Mouse (Mus musculus): ENCODE data around the gene Usp2.
A peak's percentile ranks its signal among the peaks of the same experiment; 100 is the strongest.

The Usp2 gene

GRCm38 (mm10) chr9:44125026-44125425, 58.2 kb downstream of the Usp2 start:
- no peak for DNase-seq

- DNase-seq: peak; percentile 82 to 89
Observed at GRCm38 (mm10) chr9:44125546-44126428, 59.0 kb downstream of the Usp2 start.

GRCm38 (mm10) chr9:44126746-44127145, 59.9 kb downstream of the Usp2 start:
- no peak for DNase-seq

GRCm38 (mm10) chr9:44127351-44127801, 60.6 kb downstream of the Usp2 start:
- peak; percentile 45 to 56 for DNase-seq

GRCm38 (mm10) chr9:44129633-44130032, 62.8 kb downstream of the Usp2 start:
- DNase-seq: peak; percentile 55 to 73

GRCm38 (mm10) chr9:44130034-44130433, 63.2 kb downstream of the Usp2 start:
- peak; percentile 90 to 91 for DNase-seq

- peak; percentile 53 to 59 for DNase-seq
Observed at GRCm38 (mm10) chr9:44130581-44131275, 63.9 kb downstream of the Usp2 start.

GRCm38 (mm10) chr9:44131276-44131590, 64.4 kb downstream of the Usp2 start:
- DNase-seq: no peak

- DNase-seq: no peak
Observed at GRCm38 (mm10) chr9:44132200-44132599, 65.4 kb downstream of the Usp2 start.

- peak in 1 of 2 experiments; percentile 10 for DNase-seq
Observed at GRCm38 (mm10) chr9:44133287-44133686, 66.5 kb downstream of the Usp2 start.

GRCm38 (mm10) chr9:44134101-44134850, 67.5 kb downstream of the Usp2 start, which contains the start of gene Mcam:
Gene Mcam, plus strand, starts transcription at chr9:44134469.
- peak; percentile 71 to 77 for DNase-seq

- DNase-seq: peak; percentile 49 to 61
Observed at GRCm38 (mm10) chr9:44134851-44135730, 68.3 kb downstream of the Usp2 start.

GRCm38 (mm10) chr9:44135731-44136411, 69.0 kb downstream of the Usp2 start:
- DNase-seq: peak in 1 of 2 experiments; percentile 25

GRCm38 (mm10) chr9:44137846-44138245, 71.0 kb downstream of the Usp2 start:
- peak in 1 of 2 experiments; percentile 11 for DNase-seq

- DNase-seq: no peak
Observed at GRCm38 (mm10) chr9:44141951-44142350, 75.1 kb downstream of the Usp2 start.

GRCm38 (mm10) chr9:44143421-44143820, 76.6 kb downstream of the Usp2 start:
- no peak for DNase-seq

GRCm38 (mm10) chr9:44144023-44144717, 77.3 kb downstream of the Usp2 start:
- DNase-seq: peak; percentile 41

GRCm38 (mm10) chr9:44144718-44145060, 77.9 kb downstream of the Usp2 start:
- DNase-seq: no peak

All from lung, adult 18-20 months (tissue).